Mouse (Mus musculus) intestine, postnatal 0 days (tissue): ENCODE measurements at regions not wholly inside any gene's neighbourhood (a gene's known extent, or its start where the extent isn't known, plus 50 kb on each side); places are given as distances from the start of the nearest gene placed in this dataset.

Source experiments
- ATAC-seq: fragments of 200-750 bp; cut with Nextera tagmentation; 2 replicates; pipeline ENCODE4 v1.8.0; 2017; ENCODE audit warnings: mild to moderate bottlenecking, moderate TSS enrichment, moderate library complexity
- H3K27ac ChIP-seq: fragments of 300-500 bp; sonication (generic); 2 replicates; pipeline ENCODE4 v1.5.1; 2014; ENCODE audit warnings: mild to moderate bottlenecking, low read depth, low read length, moderate library complexity
- H3K27me3 ChIP-seq: fragments of 300-500 bp; sonication (generic); replicated peaks from 2 replicates; pipeline ENCODE4 v1.6.1; 2014; ENCODE audit warnings: low read length, mixed read lengths; ENCODE audit not compliant: control insufficient read depth, insufficient read depth
- H3K36me3 ChIP-seq: fragments of 300-500 bp; sonication (generic); 2 replicates; pipeline ENCODE4 v1.6.1; 2014; ENCODE audit warnings: mild to moderate bottlenecking, moderate library complexity; ENCODE audit not compliant: control insufficient read depth, insufficient read depth
- H3K4me1 ChIP-seq: fragments of 300-500 bp; sonication (generic); replicated peaks from 2 replicates; pipeline ENCODE4 v1.6.1; 2014; ENCODE audit warnings: antibody characterized with exemption, low read length, mixed read lengths; ENCODE audit not compliant: control insufficient read depth, insufficient read depth
- H3K4me2 ChIP-seq: fragments of 300-500 bp; sonication (generic); replicated peaks from 2 replicates; pipeline ENCODE4 v1.6.1; 2014; ENCODE audit warnings: low read depth, mild to moderate bottlenecking, moderate library complexity
- H3K4me3 ChIP-seq: fragments of 300-500 bp; sonication (generic); 2 replicates; pipeline ENCODE4 v1.5.1; 2014; ENCODE audit warnings: low read depth, low read length
- H3K9ac ChIP-seq: fragments of 300-500 bp; sonication (generic); 2 replicates; pipeline ENCODE4 v1.6.1; 2014; ENCODE audit warnings: mild to moderate bottlenecking, low read depth, low read length
- H3K9me3 ChIP-seq: fragments of 300-500 bp; sonication (generic); 2 replicates; pipeline ENCODE4 v1.6.1; 2016; ENCODE audit warnings: mixed run types; ENCODE audit not compliant: control insufficient read depth
- CTCF ChIP-seq: sonication (generic); IDR thresholded peaks from 2 replicates; pipeline ENCODE4 v1.5.1; 2016; ENCODE audit warnings: low read depth, mild to moderate bottlenecking, control low read depth, antibody characterized with exemption, moderate library complexity
- WGBS: fragments of 180-500 bp; shearing (Covaris S2); extraction: QIAGEN DNeasy Blood & Tissue Kit; methylation state at CpG from one replicate; pipeline ENCODE4 v1.1.7; 2014; 5-methylcytosine and 5-hydroxymethylcytosine counted together

DNA sequence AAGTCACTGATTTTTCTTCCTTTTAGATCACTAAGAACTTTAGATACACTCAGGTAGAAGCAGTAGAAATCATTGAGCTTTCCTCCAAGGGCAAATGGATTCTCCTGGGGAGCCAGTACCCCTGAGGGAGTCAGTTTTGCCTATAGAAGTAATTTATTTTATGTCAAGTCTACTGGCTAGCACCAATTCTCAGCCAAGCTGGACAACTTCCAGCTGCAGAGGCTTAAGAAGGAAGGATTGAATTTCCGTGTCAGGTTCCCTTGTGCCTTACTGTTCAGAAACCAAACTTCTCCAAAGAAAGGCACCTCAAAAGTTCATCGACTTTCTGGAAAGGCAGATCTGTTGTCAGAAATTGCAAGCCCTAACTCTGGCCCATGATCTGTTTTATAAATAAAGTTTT lies 205.2 kb upstream of the A1bg start:
- TF ChIP-seq CTCF, result no peak
- H3K4me1 ChIP-seq, result no peaks in the 10 kb centered on the region
- H3K9ac ChIP-seq, result no peak overlapping the region
- H3K27me3 ChIP-seq, result no peaks in the 10 kb centered on the region
- ATAC-seq, result no peak
- H3K27ac ChIP-seq, result no peak overlapping the region
- no peak overlapping the region for H3K4me2 ChIP-seq
- 76% methylated on average over 2 of the region's 2 CpGs for WGBS
- H3K4me3 ChIP-seq, result no peak overlapping the region
- H3K36me3 ChIP-seq, result no peaks in the 10 kb centered on the region
- no peaks in the 10 kb centered on the region for H3K9me3 ChIP-seq

DNA sequence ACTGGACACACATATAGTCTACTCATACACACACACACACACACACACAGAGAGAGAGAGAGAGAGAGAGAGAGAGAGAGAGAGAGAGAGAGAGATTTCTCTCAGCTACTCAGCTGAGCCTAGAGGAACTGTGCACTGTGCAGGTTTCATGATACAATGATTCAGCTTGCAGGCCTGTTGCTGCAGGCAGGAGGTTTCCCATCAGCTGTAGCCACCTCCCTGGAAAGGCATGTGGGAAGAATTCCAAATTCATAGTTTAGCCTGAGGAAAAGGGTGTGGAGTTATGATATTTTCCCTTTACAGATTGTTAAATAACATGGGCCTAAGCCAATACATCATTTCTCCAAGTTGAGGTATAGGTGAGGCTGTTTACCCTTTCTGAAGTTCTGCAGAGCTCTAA lies 204.3 kb upstream of the A1bg start:
- ATAC-seq, result no peak
- H3K27ac ChIP-seq, result no peak overlapping the region

DNA sequence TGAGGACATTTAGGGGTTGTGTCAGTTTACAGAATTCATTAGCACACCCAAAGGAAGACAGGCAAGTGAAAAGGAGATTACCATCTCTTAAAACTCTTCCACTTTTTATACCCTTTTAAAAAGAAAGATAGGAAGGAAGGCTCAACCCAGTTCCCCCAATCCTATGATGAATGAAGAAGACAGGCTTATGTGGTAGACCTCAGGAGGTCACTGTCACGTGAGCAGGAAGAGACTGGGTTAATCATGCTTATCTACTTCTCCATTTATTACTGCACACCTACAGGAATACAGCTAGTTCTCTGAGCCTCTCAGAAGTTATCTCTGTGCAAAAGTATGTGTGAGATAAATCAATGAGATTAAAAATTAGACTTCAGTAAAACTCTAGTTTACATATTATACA lies 194.1 kb upstream of the A1bg start:
- Histone ChIP-seq H3K27me3 (no peaks in the 10 kb centered on the region), H3K27ac (no peak overlapping the region), H3K9ac (no peak overlapping the region), H3K4me2 (no peak overlapping the region), H3K4me3 (no peak overlapping the region), H3K36me3 (no peaks in the 10 kb centered on the region), H3K4me1 (no peaks in the 10 kb centered on the region), H3K9me3 (no peaks in the 10 kb centered on the region)
- TF ChIP-seq CTCF, result no peak
- no peak for ATAC-seq
- WGBS, result 12% methylated on average over 1 of the region's 1 CpGs

More for the DNA sequence above, 204.3 kb upstream of the A1bg start:
- Histone ChIP-seq H3K27me3 (no peaks in the 10 kb centered on the region), H3K4me1 (no peaks in the 10 kb centered on the region), H3K9me3 (no peaks in the 10 kb centered on the region), H3K4me2 (no peak overlapping the region), H3K9ac (no peak overlapping the region), H3K4me3 (no peak overlapping the region), H3K36me3 (no peaks in the 10 kb centered on the region)
- no peak for TF ChIP-seq CTCF

DNA sequence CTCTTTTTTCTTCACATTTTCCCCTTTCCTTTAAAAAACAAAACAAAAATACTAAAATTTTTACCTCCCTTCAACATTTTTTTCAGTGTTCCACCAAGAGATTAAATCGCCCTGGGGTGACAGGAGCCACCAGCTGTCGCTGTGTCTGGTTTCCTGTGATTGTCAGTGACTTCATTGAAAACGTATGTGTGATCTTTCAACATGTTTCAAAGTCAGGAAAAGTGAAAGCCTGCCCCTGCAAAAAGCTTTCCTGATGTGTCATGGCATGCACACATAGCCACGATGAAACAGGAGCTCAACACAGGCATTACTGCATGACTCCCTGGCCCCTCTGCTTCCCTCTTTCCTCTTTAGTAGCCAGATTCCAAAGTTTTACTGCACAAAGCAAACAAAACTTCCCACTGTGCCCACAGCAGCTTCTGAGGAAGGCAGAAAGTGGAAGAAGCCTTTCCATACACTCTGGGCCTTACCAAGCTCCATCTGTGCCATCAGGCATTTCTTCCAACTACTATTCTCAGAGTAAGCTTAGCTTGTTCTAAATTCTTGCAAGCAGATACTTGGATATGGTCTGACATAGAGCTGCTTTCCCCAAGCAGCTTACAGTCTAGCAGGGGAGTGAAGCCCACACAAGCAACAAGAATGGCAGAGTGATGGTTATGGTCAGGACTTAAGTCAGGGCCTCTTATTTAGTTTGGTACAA lies 186.8 kb upstream of the A1bg start:
- Histone ChIP-seq H3K9ac (no peak overlapping the region), H3K4me1 (no peaks in the 10 kb centered on the region), H3K36me3 (no peaks in the 10 kb centered on the region), H3K9me3 (no peaks in the 10 kb centered on the region), H3K27ac (no peak overlapping the region), H3K4me2 (no peak overlapping the region), H3K27me3 (no peaks in the 10 kb centered on the region), H3K4me3 (no peak overlapping the region)
- 44% methylated on average over 4 of the region's 4 CpGs for WGBS
- no peak for ATAC-seq
- no peak for TF ChIP-seq CTCF

DNA sequence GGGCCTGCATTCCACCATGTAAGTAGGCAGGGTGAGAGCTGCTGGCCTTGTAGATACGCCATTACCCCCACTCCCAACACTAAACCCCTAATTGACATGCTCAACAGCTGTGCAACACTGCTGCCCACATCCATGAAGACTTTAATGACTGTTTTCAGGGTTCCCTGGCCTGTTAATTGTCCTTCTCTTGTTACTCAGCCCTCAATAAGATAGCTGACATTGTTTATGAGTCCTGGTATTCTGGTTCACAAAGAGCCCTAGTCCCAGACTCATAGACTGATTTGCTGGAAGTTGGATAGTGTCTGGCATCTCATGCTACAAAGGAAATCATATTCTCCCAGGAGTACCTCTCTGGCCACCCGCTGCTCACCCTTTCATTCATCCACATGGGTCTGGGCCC lies 186.1 kb upstream of the A1bg start:
- no peaks in the 10 kb centered on the region for H3K27me3 ChIP-seq
- H3K36me3 ChIP-seq, result no peaks in the 10 kb centered on the region
- no peak for TF ChIP-seq CTCF
- WGBS, result 66% methylated on average over 2 of the region's 2 CpGs
- no peak overlapping the region for H3K27ac ChIP-seq
- no peak for ATAC-seq
- no peak overlapping the region for H3K9ac ChIP-seq
- H3K4me3 ChIP-seq, result no peak overlapping the region
- no peaks in the 10 kb centered on the region for H3K9me3 ChIP-seq
- H3K4me1 ChIP-seq, result no peaks in the 10 kb centered on the region
- H3K4me2 ChIP-seq, result no peak overlapping the region

DNA sequence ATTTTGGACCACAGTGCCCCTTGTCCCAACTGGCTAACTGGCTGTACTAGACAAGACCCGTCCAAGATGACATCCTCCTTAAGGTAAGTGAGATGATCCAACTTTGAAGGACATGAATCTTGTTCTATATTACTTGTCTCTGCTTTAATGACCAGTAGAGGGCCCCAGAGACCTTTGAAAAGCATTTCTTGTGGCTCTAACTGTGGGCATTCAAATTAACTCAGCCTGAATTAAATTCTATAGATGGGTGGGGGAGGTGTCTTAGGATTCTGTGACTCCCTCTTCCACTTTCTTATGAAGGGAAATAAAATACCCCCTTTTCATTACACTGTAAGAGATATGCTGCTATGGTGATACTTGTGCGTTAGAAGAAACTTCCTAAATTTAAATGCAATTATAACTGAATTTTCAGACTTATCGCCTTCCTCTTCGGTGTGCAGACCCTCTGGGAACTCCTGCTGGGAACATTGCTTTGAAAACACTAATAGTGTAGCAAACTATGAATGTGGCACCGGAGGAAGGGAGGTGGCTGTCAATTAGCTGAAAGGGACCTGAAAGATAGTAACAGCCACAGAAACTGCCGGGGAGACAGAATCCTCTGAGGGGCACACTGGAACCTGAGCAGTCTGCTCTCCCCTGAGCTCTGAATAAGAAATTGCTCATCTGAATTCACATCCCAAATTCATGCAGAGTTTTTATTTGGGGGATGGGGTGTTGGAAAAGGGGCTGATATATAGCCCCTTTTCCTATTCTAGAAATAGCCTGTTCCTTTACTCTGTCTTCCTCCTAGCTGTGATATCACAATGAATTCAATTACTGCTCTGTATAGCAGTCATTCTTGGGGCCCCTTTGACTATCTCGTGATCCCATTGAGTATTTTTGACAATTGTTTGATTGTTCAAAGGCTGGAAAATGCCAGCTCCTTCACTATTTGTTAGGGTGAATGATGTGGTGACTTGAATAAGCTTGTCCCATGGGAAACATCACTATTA lies 179.9 kb upstream of the A1bg start:
- no peak overlapping the region for H3K27ac ChIP-seq
- no peaks in the 10 kb centered on the region for H3K9me3 ChIP-seq
- no peaks in the 10 kb centered on the region for H3K27me3 ChIP-seq
- H3K36me3 ChIP-seq, result no peaks in the 10 kb centered on the region
- no peaks in the 10 kb centered on the region for H3K4me1 ChIP-seq
- ATAC-seq, result no peak
- WGBS, result 54% methylated on average over 7 of the region's 7 CpGs
- no peak overlapping the region for H3K4me3 ChIP-seq
- peak; percentile 86 for TF ChIP-seq CTCF
- H3K9ac ChIP-seq, result no peak overlapping the region
- H3K4me2 ChIP-seq, result no peak overlapping the region
